Mouse (Mus musculus) cerebellum, adult 2 months (tissue): ENCODE measurements around the gene Olfr620. TPM values are rescaled to one million over a fixed set of nuclear protein-coding genes. Genes with fewer than 3 reads are reported as not detected.

Experiments
- DNase-seq, 2 experiments: peaks; one replicate each; pipeline ENCODE4 v3.0.0; 2021
- H3K27ac ChIP-seq: fragments of 200-500 bp; 2 replicates; pipeline ENCODE4 v1.5.1; 2012; ENCODE audit warnings: low read length, control low read depth, inconsistent platforms; ENCODE audit not compliant: insufficient read depth
- H3K27me3 ChIP-seq: fragments of 200-500 bp; 2 replicates; pipeline ENCODE4 v1.6.1; 2012; ENCODE audit warnings: inconsistent platforms, mild to moderate bottlenecking, low read length, moderate library complexity; ENCODE audit not compliant: control insufficient read depth, insufficient read depth
- H3K4me1 ChIP-seq: fragments of 200-500 bp; 2 replicates; pipeline ENCODE4 v1.6.1; 2011; ENCODE audit warnings: low read length; ENCODE audit not compliant: control insufficient read depth, insufficient read depth
- H3K4me3 ChIP-seq: fragments of 200-500 bp; replicated peaks from 2 replicates; pipeline ENCODE3; 2011; ENCODE audit warnings: mild to moderate bottlenecking, low read depth, low read length, control low read depth; ENCODE audit not compliant: insufficient read depth
- CTCF ChIP-seq: fragments of 200-500 bp; IDR thresholded peaks from 2 replicates; pipeline ENCODE4 v1.5.1; 2011; ENCODE audit warnings: low read depth, mild to moderate bottlenecking, control low read depth, low read length, moderate library complexity, borderline replicate concordance; ENCODE audit not compliant: insufficient read depth
- POLR2A ChIP-seq: fragments of 200-500 bp; IDR thresholded peaks from 2 replicates; pipeline ENCODE4 v1.6.1; 2011; ENCODE audit warnings: low read length, control low read depth, borderline replicate concordance; ENCODE audit not compliant: insufficient read depth
- WGBS: fragments of 180-500 bp; shearing (Covaris S2); methylation state at CpG from one replicate; pipeline ENCODE4 v1.1.7; 2018; 5-methylcytosine and 5-hydroxymethylcytosine counted together
- polyA plus RNA-seq: library from polyadenylated mRNA; depleted of rRNA; stranded (reverse); fragments of >200 nt; gene quantifications from 2 replicates; pipeline ENCODE4 v1.2.3, GENCODE M21; 2012; rRNA removed

Gene Olfr620
- not detected in 2 replicates for polyA plus RNA-seq

DNA sequence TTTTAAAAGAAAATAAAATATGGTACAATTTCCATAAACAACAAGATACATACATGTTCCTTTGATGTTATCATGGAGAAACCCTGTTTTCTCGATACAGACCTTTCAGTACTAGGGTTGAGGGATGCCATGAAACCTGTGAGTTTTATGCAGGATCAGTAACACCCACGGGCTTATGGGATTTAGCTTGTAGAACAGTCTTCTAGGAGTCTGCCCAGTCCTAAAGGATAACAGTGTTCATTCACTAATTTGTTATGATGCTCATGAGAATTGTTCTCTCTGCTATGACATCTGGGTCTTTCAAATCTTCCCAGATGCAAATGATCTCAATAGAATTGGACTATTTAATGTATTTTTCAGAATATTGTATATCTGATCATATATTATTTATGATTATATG, at the start of gene Olfr620:
Gene Olfr620, minus strand, starts transcription at position 101 of the 400 bp plus-strand sequence.
- H3K27ac ChIP-seq, result no peak within 1 kb of the TSS
- DNase-seq, result no peak
- H3K4me3 ChIP-seq, result no peak within 1 kb of the TSS
- H3K27me3 ChIP-seq, result no peaks in the 10 kb centered on the region
- no peaks in the 10 kb centered on the region for H3K4me1 ChIP-seq
- WGBS, result 61% methylated on average over 2 of the region's 2 CpGs
- TF ChIP-seq POLR2A, result no peak
- no peak for TF ChIP-seq CTCF

DNA sequence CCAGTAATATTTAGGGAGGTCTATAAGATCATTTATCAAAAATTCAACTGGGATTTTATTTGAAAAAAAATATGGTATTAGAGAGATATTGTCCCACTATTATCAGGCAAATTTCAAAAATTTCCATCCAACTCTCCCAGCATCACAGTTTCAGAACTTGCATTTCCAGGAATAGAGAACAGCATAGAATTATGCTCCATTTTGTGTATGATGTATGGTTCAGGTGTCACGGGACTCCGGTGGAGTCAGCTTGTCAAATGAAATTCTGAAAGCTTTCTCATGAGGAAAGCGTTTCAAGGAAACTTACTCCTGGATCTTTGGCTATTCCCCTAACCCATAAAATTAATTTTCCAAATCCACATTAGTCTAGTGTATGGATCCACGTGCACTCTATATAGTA, 31.7 kb upstream of the Olfr620 start:
- no peak for DNase-seq
- H3K4me1 ChIP-seq, result no peaks in the 10 kb centered on the region
- H3K27me3 ChIP-seq, result no peaks in the 10 kb centered on the region
- H3K4me3 ChIP-seq, result no peak overlapping the region
- no peak for TF ChIP-seq CTCF
- no peak for TF ChIP-seq POLR2A
- 81% methylated on average over 4 of the region's 4 CpGs for WGBS
- H3K27ac ChIP-seq, result no peak overlapping the region

DNA sequence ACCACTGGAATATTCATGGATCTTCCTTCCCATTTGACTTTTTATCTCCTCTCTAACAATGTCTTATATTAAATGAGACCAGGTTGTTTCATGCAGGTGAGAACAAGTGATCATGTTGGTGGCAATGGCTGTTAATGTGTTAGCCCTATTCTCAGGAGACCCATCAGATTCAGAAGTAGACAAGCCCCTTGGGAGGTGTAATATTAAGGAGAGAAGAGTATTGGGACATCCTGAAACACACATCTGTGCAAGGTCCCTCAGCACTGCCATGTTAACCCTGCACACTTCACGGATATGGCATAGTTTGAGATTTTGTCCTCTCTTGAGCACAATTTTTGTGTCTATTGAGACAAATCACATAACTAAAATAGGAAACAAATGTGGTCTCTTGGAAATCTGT, 30.3 kb upstream of the Olfr620 start, which contains the start of gene Olfr622:
Gene Olfr622, minus strand, starts transcription at position 101 of the 400 bp plus-strand sequence.
- DNase-seq, result no peak
- Histone ChIP-seq H3K27ac (no peak within 1 kb of the TSS), H3K27me3 (no peaks in the 10 kb centered on the region), H3K4me1 (no peaks in the 10 kb centered on the region), H3K4me3 (no peak within 1 kb of the TSS)
- 75% methylated on average over 1 of the region's 1 CpGs for WGBS
- TF ChIP-seq CTCF (no peak), POLR2A (no peak)

DNA sequence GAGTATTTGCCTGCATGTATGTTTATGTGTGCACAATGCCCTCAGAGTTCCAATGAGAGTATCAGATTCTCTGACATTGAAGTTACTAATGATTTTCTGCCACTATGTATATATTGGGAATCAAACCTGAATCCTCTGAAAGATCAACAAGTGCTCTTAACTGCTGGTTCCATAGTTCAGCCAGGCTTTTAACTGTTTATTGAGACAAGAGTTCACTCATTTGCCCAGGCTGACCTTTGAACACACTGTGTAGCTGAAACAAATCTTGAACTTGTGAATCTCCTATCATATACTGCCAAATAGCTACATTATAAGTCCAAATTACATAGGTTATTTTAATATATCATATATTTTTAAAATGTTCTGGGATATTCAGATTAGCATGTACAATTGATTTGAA, 24.5 kb upstream of the Olfr620 start:
- no peaks in the 10 kb centered on the region for H3K27me3 ChIP-seq
- TF ChIP-seq CTCF (no peak), POLR2A (no peak)
- H3K27ac ChIP-seq, result no peak overlapping the region
- no peak overlapping the region for H3K4me3 ChIP-seq
- DNase-seq, result no peak
- no peaks in the 10 kb centered on the region for H3K4me1 ChIP-seq

- no peak for DNase-seq
- TF ChIP-seq CTCF (no peak), POLR2A (no peak)
- 83% methylated on average over 2 of the region's 2 CpGs for WGBS
- no peak overlapping the region for H3K27ac ChIP-seq
- no peaks in the 10 kb centered on the region for H3K4me1 ChIP-seq
- H3K27me3 ChIP-seq, result no peaks in the 10 kb centered on the region
- no peak overlapping the region for H3K4me3 ChIP-seq
Observed at GRCm38 (mm10) chr7:103607425-103607824, 4.9 kb downstream of the Olfr620 start.

GRCm38 (mm10) chr7:103600275-103600674, 12.1 kb downstream of the Olfr620 start, which contains the start of gene Olfr619:
Gene Olfr619 (plus strand): TSS chr7:103600575.
- TF ChIP-seq CTCF (no peak), POLR2A (no peak)
- no peak within 1 kb of the TSS for H3K27ac ChIP-seq
- H3K4me1 ChIP-seq, result no peaks in the 10 kb centered on the region
- no peaks in the 10 kb centered on the region for H3K27me3 ChIP-seq
- DNase-seq, result no peak
- no peak within 1 kb of the TSS for H3K4me3 ChIP-seq

GRCm38 (mm10) chr7:103589803-103590202, 22.5 kb downstream of the Olfr620 start, which contains the start of gene Olfr618:
Gene Olfr618 (plus strand): TSS chr7:103590103.
- WGBS, result 51% methylated on average over 2 of the region's 2 CpGs
- H3K27ac ChIP-seq, result no peak within 1 kb of the TSS
- no peaks in the 10 kb centered on the region for H3K27me3 ChIP-seq
- H3K4me3 ChIP-seq, result no peak within 1 kb of the TSS
- TF ChIP-seq CTCF (no peak), POLR2A (no peak)
- H3K4me1 ChIP-seq, result no peaks in the 10 kb centered on the region
- no peak for DNase-seq

DNA sequence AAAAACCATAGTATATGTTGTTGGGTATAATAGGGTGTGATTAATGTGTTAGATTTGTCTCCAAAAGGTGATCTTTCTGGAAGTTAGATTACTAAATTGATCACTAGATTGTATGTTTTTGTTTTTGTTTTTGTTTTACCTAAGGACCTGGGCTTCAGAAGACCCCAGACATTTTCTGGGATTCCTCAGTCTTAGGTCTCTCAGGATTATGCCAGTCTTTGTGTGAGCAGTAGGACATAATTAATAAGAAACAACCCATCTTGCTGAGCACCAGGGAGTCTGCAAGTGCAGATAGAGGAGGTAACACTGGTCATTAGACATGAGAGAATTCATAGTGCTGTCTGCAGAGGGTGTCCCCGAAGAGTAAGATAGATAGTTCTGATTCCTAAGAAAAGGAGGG, 39.6 kb downstream of the Olfr620 start, which contains the start of gene Olfr617:
Gene Olfr617, plus strand, starts transcription at position 301 of the 400 bp plus-strand sequence.
- no peak within 1 kb of the TSS for H3K27ac ChIP-seq
- 90% methylated on average over 1 of the region's 1 CpGs for WGBS
- no peaks in the 10 kb centered on the region for H3K27me3 ChIP-seq
- no peak for DNase-seq
- no peak for TF ChIP-seq POLR2A
- no peaks in the 10 kb centered on the region for H3K4me1 ChIP-seq
- H3K4me3 ChIP-seq, result no peak within 1 kb of the TSS
